Mouse (Mus musculus) C2C12 (cell line): Measurements from ENCODE around the gene Vmn1r221.

Experiments used
- CEBPB ChIP-seq: IDR thresholded peaks from one replicate; pipeline ENCODE4 v1.6.1; 2011; ENCODE audit warnings: low read depth, mild to moderate bottlenecking, control low read depth, moderate library complexity
- CTCF ChIP-seq: IDR thresholded peaks from one replicate; pipeline ENCODE4 v1.5.1; 2011; ENCODE audit not compliant: control insufficient read depth, insufficient read depth, insufficient read length
- FOSL1 ChIP-seq: IDR thresholded peaks from one replicate; pipeline ENCODE4 v1.8.0; 2011; ENCODE audit warnings: mild to moderate bottlenecking, low read length; ENCODE audit not compliant: poor library complexity, insufficient read depth, severe bottlenecking
- MAX ChIP-seq: IDR thresholded peaks from one replicate; pipeline ENCODE4 v1.6.1; 2011; ENCODE audit warnings: mild to moderate bottlenecking, control low read depth
- MYOG ChIP-seq: IDR thresholded peaks from one replicate; pipeline ENCODE4 v1.6.1; 2011; ENCODE audit not compliant: control insufficient read depth, insufficient read length; ENCODE audit errors: extremely low read depth
- USF1 ChIP-seq: IDR thresholded peaks from one replicate; pipeline ENCODE4 v1.6.1; 2011; ENCODE audit warnings: low read depth, mild to moderate bottlenecking, control low read depth, moderate library complexity

- TF ChIP-seq CTCF (no peak), CEBPB (no peak), MAX (no peak), USF1 (no peak), FOSL1 (no peak), MYOG (no peak)
Measured at GRCm38 (mm10) chr13:23187875-23188274, 26.1 kb upstream of the Vmn1r221 start, which contains the start of gene Vmn1r220.
